Mouse (Mus musculus) MEL (cell line): ENCODE measurements around the gene Aip. TPM values are rescaled to one million over a fixed set of nuclear protein-coding genes. Genes with fewer than 3 reads are reported as not detected.
A peak's percentile ranks its signal among the peaks of the same experiment; 100 is the strongest.

Source experiments
- DNase-seq: peaks from one replicate; pipeline ENCODE4 v3.0.0; 2011; ENCODE audit warnings: low read depth, low spot score
- H3K27ac ChIP-seq: 2 replicates; pipeline ENCODE4 v1.5.1; 2012; ENCODE audit warnings: low read depth, mild to moderate bottlenecking, control low read depth, low read length, moderate library complexity; ENCODE audit not compliant: control insufficient read depth
- H3K27me3 ChIP-seq, 2 experiments: fragments of 150-350 bp in 1 of 2; sonication (generic) in 1 of 2; 2 replicates each; pipeline ENCODE4 v1.6.1; 2012; ENCODE audit warnings: low read length in 2 of 2, mild to moderate bottlenecking in 2 of 2, improper control_type of control experiment in 1 of 2, moderate library complexity in 1 of 2; ENCODE audit not compliant: insufficient read depth in 2 of 2, control insufficient read depth in 1 of 2
- H3K36me3 ChIP-seq, 2 experiments: 2 replicates each; pipeline ENCODE4 v1.6.1; 2012 to 2014; ENCODE audit warnings: low read length in 2 of 2, improper control_type of control experiment in 1 of 2, inconsistent platforms in 1 of 2, mild to moderate bottlenecking in 1 of 2; ENCODE audit not compliant: insufficient read depth in 2 of 2, control insufficient read depth in 1 of 2
- H3K4me1 ChIP-seq, 2 experiments: fragments of 150-350 bp in 1 of 2; sonication (generic) in 1 of 2; 2 replicates each; pipeline ENCODE4 v1.6.1; 2012; ENCODE audit warnings: low read length in 2 of 2, improper control_type of control experiment in 1 of 2, mild to moderate bottlenecking in 1 of 2; ENCODE audit not compliant: insufficient read depth in 2 of 2, control insufficient read depth in 1 of 2
- H3K4me3 ChIP-seq, 2 experiments: fragments of 150-350 bp in 1 of 2; sonication (generic) in 1 of 2; 2 replicates each; pipeline ENCODE4 v1.5.1; 2012; ENCODE audit warnings: low read depth in 2 of 2, low read length in 2 of 2, mild to moderate bottlenecking in 2 of 2, moderate library complexity in 2 of 2, control low read depth in 1 of 2, improper control_type of control experiment in 1 of 2; ENCODE audit not compliant: control insufficient read depth in 1 of 2, insufficient read depth in 1 of 2
- H3K79me2 ChIP-seq: 2 replicates; pipeline ENCODE4 v1.6.1; 2012; ENCODE audit warnings: mild to moderate bottlenecking, low read length, moderate library complexity; ENCODE audit not compliant: control insufficient read depth, poor library complexity, insufficient read depth
- H3K9ac ChIP-seq: 2 replicates; pipeline ENCODE4 v1.6.1; 2012; ENCODE audit warnings: low read depth, mild to moderate bottlenecking, control low read depth, low read length, moderate library complexity; ENCODE audit not compliant: control insufficient read depth, poor library complexity, severe bottlenecking
- H3K9me3 ChIP-seq: fragments of 150-350 bp; sonication (generic); replicated peaks from 2 replicates; pipeline ENCODE4 v1.6.1; 2012; ENCODE audit warnings: mild to moderate bottlenecking, low read length, improper control_type of control experiment, moderate library complexity; ENCODE audit not compliant: insufficient read depth
- BHLHE40 ChIP-seq: IDR thresholded peaks from 2 replicates; pipeline ENCODE4 v1.6.1; 2012; ENCODE audit warnings: low read depth, mild to moderate bottlenecking, inconsistent platforms, low read length, improper control_type of control experiment, borderline replicate concordance
- CHD1 ChIP-seq: IDR thresholded peaks from 2 replicates; pipeline ENCODE4 v1.6.1; 2012; ENCODE audit warnings: low read depth, mild to moderate bottlenecking, inconsistent platforms, low read length, improper control_type of control experiment
- CHD2 ChIP-seq: IDR thresholded peaks from 2 replicates; pipeline ENCODE4 v1.6.1; 2011; ENCODE audit warnings: low read length, improper control_type of control experiment
- CTCF ChIP-seq, 3 experiments: IDR thresholded peaks in 2 of 3; conservative IDR thresholded peaks in 1 of 3; 2 replicates each; pipeline ENCODE4 v1.5.1; 2011 to 2012; ENCODE audit warnings: low read length in 3 of 3, low read depth in 2 of 3, mild to moderate bottlenecking in 2 of 3, improper control_type of control experiment in 1 of 3, inconsistent platforms in 1 of 3, mixed read lengths in 1 of 3, moderate library complexity in 1 of 3; ENCODE audit not compliant: control insufficient read depth in 1 of 3, insufficient read depth in 1 of 3, poor library complexity in 1 of 3, severe bottlenecking in 1 of 3
- E2F4 ChIP-seq: IDR thresholded peaks from 2 replicates; pipeline ENCODE4 v1.6.1; 2011; ENCODE audit warnings: low read depth, low read length, improper control_type of control experiment, borderline replicate concordance
- ELF1 ChIP-seq: IDR thresholded peaks from 2 replicates; pipeline ENCODE4 v1.6.1; 2014; ENCODE audit warnings: low read depth, mild to moderate bottlenecking, inconsistent platforms, low read length, improper control_type of control experiment, moderate library complexity
- GABPA ChIP-seq: IDR thresholded peaks from 2 replicates; pipeline ENCODE4 v1.6.1; 2012; ENCODE audit warnings: low read depth, mild to moderate bottlenecking, inconsistent platforms, low read length, improper control_type of control experiment, moderate library complexity
- HCFC1 ChIP-seq: IDR thresholded peaks from 2 replicates; pipeline ENCODE4 v1.6.1; 2012; ENCODE audit warnings: low read depth, mild to moderate bottlenecking, inconsistent platforms, low read length, improper control_type of control experiment, moderate library complexity
- MAZ ChIP-seq: IDR thresholded peaks from 2 replicates; pipeline ENCODE4 v1.6.1; 2012; ENCODE audit warnings: low read depth, mild to moderate bottlenecking, inconsistent platforms, low read length, improper control_type of control experiment
- MXI1 ChIP-seq: IDR thresholded peaks from 2 replicates; pipeline ENCODE4 v1.6.1; 2011; ENCODE audit warnings: mild to moderate bottlenecking, low read depth, low read length, improper control_type of control experiment
- MYB ChIP-seq: IDR thresholded peaks from 2 replicates; pipeline ENCODE4 v1.6.1; 2011; ENCODE audit warnings: mild to moderate bottlenecking, low read depth, low read length, improper control_type of control experiment
- MYC ChIP-seq: IDR thresholded peaks from 2 replicates; pipeline ENCODE4 v1.6.1; 2011; ENCODE audit warnings: low read depth, mild to moderate bottlenecking, low read length, improper control_type of control experiment, moderate library complexity
- NELFE ChIP-seq: IDR thresholded peaks from 2 replicates; pipeline ENCODE4 v1.6.1; 2011; ENCODE audit warnings: low read depth, low read length, improper control_type of control experiment
- POLR2A ChIP-seq, 2 experiments: IDR thresholded peaks; 2 replicates each; pipeline ENCODE4 v1.6.1; 2011 to 2012; ENCODE audit warnings: low read length in 2 of 2, mild to moderate bottlenecking in 2 of 2, control low read depth in 1 of 2, improper control_type of control experiment in 1 of 2, low read depth in 1 of 2, moderate library complexity in 1 of 2; ENCODE audit not compliant: control insufficient read depth in 1 of 2, insufficient read depth in 1 of 2, poor library complexity in 1 of 2
- POLR2AphosphoS2 ChIP-seq: IDR thresholded peaks from 2 replicates; pipeline ENCODE4 v1.6.1; 2011; ENCODE audit warnings: low read length, improper control_type of control experiment
- TCF12 ChIP-seq: IDR thresholded peaks from 2 replicates; pipeline ENCODE4 v1.6.1; 2014; ENCODE audit warnings: low read depth, mild to moderate bottlenecking, inconsistent platforms, low read length, improper control_type of control experiment, moderate library complexity
- USF1 ChIP-seq: IDR thresholded peaks from 2 replicates; pipeline ENCODE4 v1.6.1; 2014; ENCODE audit warnings: low read depth, mild to moderate bottlenecking, inconsistent platforms, low read length, improper control_type of control experiment, moderate library complexity
- ZC3H11A ChIP-seq: IDR thresholded peaks from 2 replicates; pipeline ENCODE4 v1.6.1; 2012; ENCODE audit warnings: low read depth, mild to moderate bottlenecking, inconsistent platforms, low read length, improper control_type of control experiment
- ZMIZ1 ChIP-seq: IDR thresholded peaks from 2 replicates; pipeline ENCODE4 v1.6.1; 2012; ENCODE audit warnings: low read depth, mild to moderate bottlenecking, inconsistent platforms, low read length, improper control_type of control experiment, moderate library complexity
- polyA plus RNA-seq, 2 experiments: library from polyadenylated mRNA; stranded (reverse) in 1 of 2; unstranded in 1 of 2; fragments of >175 nt in 1 of 2; fragments of >200 nt in 1 of 2; gene quantifications; 2 replicates each; pipeline versions ENCODE4 v1.2.1 to v1.2.4; 2012; ENCODE audit warnings: low replicate concordance in 2 of 2, low read depth in 1 of 2; ENCODE audit not compliant: insufficient read length in 2 of 2, insufficient read depth in 1 of 2, missing spikeins in 1 of 2
- total RNA-seq: library from RNA; depleted of rRNA; stranded (reverse); fragments of 300-350 nt; gene quantifications from 2 replicates; pipeline ENCODE4 v1.2.3, GENCODE M21; 2012

Aip gene
- total and polyA plus RNA-seq, 3 experiments = 37.8 to 101 TPM; not detected in 1

- no peak for TF ChIP-seq ZC3H11A
- TF ChIP-seq MAZ = peak; percentile 98
- TF ChIP-seq POLR2A (IDR thresholded peaks at IDR 0.05; ENCODE audit: control insufficient read depth in 1 of 2, insufficient read depth in 1 of 2, low read depth in 1 of 2, low read length in 2 of 2, poor library complexity in 1 of 2) = peak; percentile 78 to 97; a peak in 3 of 4 replicates
- peak in 2 of 3 experiments; percentile 81 to 88; a peak in 5 of 6 replicates for TF ChIP-seq CTCF (IDR thresholded peaks at IDR 0.05 in 2 of 3, conservative IDR thresholded peaks at IDR 0.05 in 1 of 3; ENCODE audit: control insufficient read depth in 1 of 3, insufficient read depth in 1 of 3, low read depth in 2 of 3, low read length in 3 of 3, poor library complexity in 1 of 3, severe bottlenecking in 1 of 3)
- no peak for TF ChIP-seq E2F4
- no peak for TF ChIP-seq MYC
Observed at GRCm38 (mm10) chr19:4125741-4126696, at the start of gene Aip (continued).

DNA sequence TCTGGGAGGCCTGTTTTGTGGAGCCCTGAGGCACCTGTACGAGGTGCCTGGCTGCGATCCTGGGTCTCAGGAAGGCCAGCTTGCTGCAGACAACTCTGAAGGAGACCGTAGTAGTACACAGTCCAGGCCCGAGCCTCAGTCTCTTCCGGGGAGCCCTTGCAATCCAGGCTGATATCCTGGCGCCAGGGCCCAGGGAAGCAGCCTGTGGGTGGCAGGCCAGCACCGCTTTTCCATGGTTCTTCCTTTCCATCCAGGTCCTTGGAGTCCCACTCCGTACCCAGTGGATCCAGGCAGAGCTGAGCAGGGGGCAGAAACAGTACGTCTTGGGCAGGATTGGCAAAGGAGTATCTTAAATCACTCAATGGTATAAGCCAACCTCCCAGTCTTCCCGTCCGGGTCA is 47.3 kb upstream of the Aip start:
- Histone ChIP-seq H3K27ac (no peak overlapping the region), H3K36me3 (peaks cover 0 to 4% of the 10 kb centered on the region in 2 experiments; a peak in 2 of 4 replicates), H3K79me2 (no peaks in the 10 kb centered on the region; the same call in 1 of the 2 replicates), H3K9ac (no peak overlapping the region), H3K27me3 (no peaks in the 10 kb centered on the region), H3K9me3 (no peaks in the 10 kb centered on the region), H3K4me3 (no peak overlapping the region), H3K4me1 (peaks cover 0 to 8% of the 10 kb centered on the region in 2 experiments; a peak in 2 of 4 replicates)
- TF ChIP-seq MYB (no peak), E2F4 (no peak), TCF12 (no peak), CHD1 (no peak), ELF1 (no peak), ZMIZ1 (no peak), BHLHE40 (no peak), HCFC1 (no peak), GABPA (no peak), USF1 (no peak), POLR2AphosphoS2 (no peak), NELFE (no peak), CHD2 (no peak), MXI1 (no peak), MYC (no peak), MAZ (no peak), ZC3H11A (no peak)
- DNase-seq = no peak
